Mouse (Mus musculus): ENCODE data around the gene Hdac7. TPM values are rescaled to one million over a fixed set of nuclear protein-coding genes. Genes with fewer than 3 reads are reported as not detected.

The Hdac7 gene
- total and polyA plus RNA-seq, 2 experiments from 2014 or later = 24.2 to 29.2 TPM

DNA sequence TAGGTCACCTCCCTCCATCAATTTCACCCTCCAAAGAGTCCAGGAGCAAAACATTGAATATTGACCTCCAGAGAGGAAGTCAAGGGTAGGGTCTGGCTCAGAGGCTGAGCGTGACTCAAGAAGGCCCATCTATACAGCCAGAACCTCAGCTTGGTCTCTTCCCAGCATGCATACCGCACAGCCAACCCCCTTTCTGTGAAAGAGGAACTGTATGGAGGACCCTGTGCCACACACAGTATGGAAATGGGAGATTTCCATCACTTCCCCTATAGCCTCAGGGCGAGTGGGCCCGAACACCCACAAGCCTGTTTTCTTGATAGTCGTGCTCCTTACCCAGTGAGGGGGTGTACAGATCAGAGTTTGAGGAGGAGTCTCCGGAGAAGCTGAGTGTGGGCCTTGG is 24.7 kb upstream of the Hdac7 start:
- TF ChIP-seq CTCF (IDR thresholded peaks at IDR 0.05) = no peak

DNA sequence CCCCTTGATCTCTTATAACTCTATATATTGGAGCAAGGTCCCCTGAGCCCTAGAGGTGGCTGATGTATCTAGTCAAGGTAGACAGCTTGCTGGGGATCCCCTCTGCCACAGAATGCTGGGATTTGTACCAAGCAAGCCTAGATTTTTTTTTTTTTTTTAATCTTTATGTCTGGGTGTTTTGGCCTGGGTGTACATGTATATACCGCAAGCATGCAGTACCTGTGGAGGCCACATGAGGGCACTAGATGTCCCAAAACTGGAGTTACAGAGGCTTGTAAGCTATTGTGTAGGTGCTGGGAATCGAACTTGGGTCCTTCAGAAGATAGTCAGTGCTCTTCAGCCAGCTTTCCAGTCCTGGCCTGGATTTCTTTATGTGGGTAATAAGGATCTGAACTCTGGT is 21.7 kb upstream of the Hdac7 start:
- Histone ChIP-seq H3K36me3 (ENCODE audit: insufficient read depth, low read length) (no peaks in the 10 kb centered on the region), H3K4me3 (ENCODE audit: low read depth, low read length) (no peak overlapping the region), H3K27me3 (ENCODE audit: insufficient read depth, low read length) (no peaks in the 10 kb centered on the region), H3K9me3 (ENCODE audit: low read length) (no peaks in the 10 kb centered on the region), H3K4me1 (ENCODE audit: insufficient read depth, low read length) (no peaks in the 10 kb centered on the region), H3K27ac (ENCODE audit: low read depth, low read length) (no peak overlapping the region), H3K9ac (replicated peaks; ENCODE audit: low read length, poor library complexity, severe bottlenecking) (no peak overlapping the region), H3K4me2 (ENCODE audit: low read depth, low read length, poor library complexity, severe bottlenecking) (no peak overlapping the region)
- DNase-seq (ENCODE audit: low spot score) = no peak
- WGBS = 96% methylated on average over 2 of the region's 2 CpGs
- TF ChIP-seq CTCF (IDR thresholded peaks at IDR 0.05) = peak; percentile 34
- no peak for ATAC-seq (ENCODE audit: low FRiP score)

More for the DNA sequence above, 24.7 kb upstream of the Hdac7 start:
- Histone ChIP-seq H3K4me3 (ENCODE audit: low read depth, low read length) (no peak overlapping the region), H3K4me1 (ENCODE audit: insufficient read depth, low read length) (no peaks in the 10 kb centered on the region), H3K36me3 (ENCODE audit: insufficient read depth, low read length) (no peaks in the 10 kb centered on the region), H3K9ac (replicated peaks; ENCODE audit: low read length, poor library complexity, severe bottlenecking) (no peak overlapping the region), H3K9me3 (ENCODE audit: low read length) (no peaks in the 10 kb centered on the region), H3K4me2 (ENCODE audit: low read depth, low read length, poor library complexity, severe bottlenecking) (no peak overlapping the region), H3K27me3 (ENCODE audit: insufficient read depth, low read length) (no peaks in the 10 kb centered on the region), H3K27ac (ENCODE audit: low read depth, low read length) (no peak overlapping the region)
- DNase-seq (ENCODE audit: low spot score) (no peak), ATAC-seq (ENCODE audit: low FRiP score) (no peak)
- 90% methylated on average over 6 of the region's 6 CpGs for WGBS

DNA sequence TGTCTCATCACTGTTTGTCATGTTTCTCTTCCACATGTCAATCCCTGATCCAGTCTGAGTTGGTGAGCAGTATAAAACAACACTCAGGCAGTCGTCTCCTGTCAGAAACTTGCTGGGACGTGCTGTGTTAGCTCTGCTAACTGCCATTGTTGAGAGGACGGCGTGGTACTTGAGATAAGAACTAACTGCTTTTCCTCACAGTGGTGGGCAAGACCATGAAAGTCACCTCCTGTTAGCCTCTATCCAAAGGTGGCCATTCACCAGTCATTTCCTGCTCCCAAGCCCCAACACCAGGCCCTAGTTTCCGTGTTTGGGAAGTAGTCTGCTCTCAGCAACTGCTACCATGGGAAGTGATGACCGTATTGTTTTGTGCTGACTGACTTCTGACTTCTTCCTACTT is 20.9 kb upstream of the Hdac7 start:
- H3K4me3 ChIP-seq (ENCODE audit: low read depth, low read length) = no peak overlapping the region
- no peaks in the 10 kb centered on the region for H3K9me3 ChIP-seq (ENCODE audit: low read length)
- WGBS = 59% methylated on average over 6 of the region's 6 CpGs
- no peaks in the 10 kb centered on the region for H3K36me3 ChIP-seq (ENCODE audit: insufficient read depth, low read length)
- TF ChIP-seq CTCF (IDR thresholded peaks at IDR 0.05) = no peak
- H3K4me2 ChIP-seq (ENCODE audit: low read depth, low read length, poor library complexity, severe bottlenecking) = no peak overlapping the region
- no peaks in the 10 kb centered on the region for H3K27me3 ChIP-seq (ENCODE audit: insufficient read depth, low read length)
- no peak overlapping the region for H3K27ac ChIP-seq (ENCODE audit: low read depth, low read length)
- no peak for ATAC-seq (ENCODE audit: low FRiP score)
- H3K4me1 ChIP-seq (ENCODE audit: insufficient read depth, low read length) = no peaks in the 10 kb centered on the region
- no peak overlapping the region for H3K9ac ChIP-seq (replicated peaks; ENCODE audit: low read length, poor library complexity, severe bottlenecking)
- no peak for DNase-seq (ENCODE audit: low spot score)

DNA sequence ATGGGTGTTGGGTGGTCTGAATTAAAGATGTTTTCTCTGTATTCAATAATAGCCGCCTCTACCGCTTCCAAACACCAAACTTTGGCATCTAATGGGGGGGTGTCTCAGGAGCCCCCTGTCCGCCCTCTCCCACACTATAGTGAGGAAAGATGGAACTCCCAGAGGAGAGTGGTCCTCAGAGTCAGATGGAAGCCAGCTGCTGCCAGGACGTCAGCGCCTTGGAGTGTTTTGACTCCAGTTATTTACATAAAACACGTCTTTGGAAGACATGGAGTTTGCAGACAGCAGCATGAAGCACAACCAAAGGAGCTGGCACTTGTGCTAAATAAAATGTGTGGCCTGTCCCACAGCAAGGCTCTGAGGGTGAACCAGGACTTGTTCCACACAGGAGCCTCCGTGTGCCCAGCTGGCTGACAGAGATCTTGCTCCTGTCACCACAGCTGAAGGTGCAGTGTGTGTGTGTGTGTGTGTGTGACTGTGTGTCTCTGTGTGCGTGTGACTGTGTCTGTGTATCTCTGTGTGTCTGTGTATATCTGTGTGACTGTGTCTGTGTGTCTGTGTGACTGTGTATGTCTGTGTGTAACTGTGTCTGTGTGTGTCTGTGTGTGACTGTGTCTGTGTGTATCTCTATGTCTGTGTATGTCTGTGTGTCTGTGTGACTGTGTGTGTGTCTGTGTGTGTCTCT is 20.2 kb upstream of the Hdac7 start:
- Histone ChIP-seq H3K4me3 (ENCODE audit: low read depth, low read length) (no peak overlapping the region), H3K27ac (ENCODE audit: low read depth, low read length) (no peak overlapping the region), H3K4me1 (ENCODE audit: insufficient read depth, low read length) (no peaks in the 10 kb centered on the region), H3K9ac (replicated peaks; ENCODE audit: low read length, poor library complexity, severe bottlenecking) (no peak overlapping the region), H3K9me3 (ENCODE audit: low read length) (no peaks in the 10 kb centered on the region), H3K4me2 (ENCODE audit: low read depth, low read length, poor library complexity, severe bottlenecking) (no peak overlapping the region), H3K27me3 (ENCODE audit: insufficient read depth, low read length) (no peaks in the 10 kb centered on the region), H3K36me3 (ENCODE audit: insufficient read depth, low read length) (no peaks in the 10 kb centered on the region)
- no peak for TF ChIP-seq CTCF (IDR thresholded peaks at IDR 0.05)
- no peak for ATAC-seq (ENCODE audit: low FRiP score)
- 80% methylated on average over 8 of the region's 8 CpGs for WGBS
- DNase-seq (ENCODE audit: low spot score) = no peak

DNA sequence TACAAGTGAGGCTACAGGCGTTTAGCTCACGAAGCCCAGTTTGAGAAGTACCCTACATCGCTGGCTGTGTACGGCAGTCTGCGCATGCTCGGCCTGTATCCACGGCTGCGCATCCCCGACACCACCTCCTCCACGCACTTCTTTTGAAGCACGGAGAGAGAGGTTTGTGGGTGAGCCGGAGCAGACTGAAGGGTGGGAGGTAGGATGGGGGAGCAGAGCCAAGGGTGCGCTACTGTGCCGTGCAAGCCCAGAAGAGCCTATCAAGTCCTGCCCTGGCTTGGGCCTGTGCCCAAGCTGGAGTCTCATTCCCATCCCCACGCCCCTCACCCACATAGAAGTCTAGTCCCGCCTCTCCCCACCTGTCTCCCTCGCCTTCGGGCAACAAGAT is 19.2 kb upstream of the Hdac7 start:
- TF ChIP-seq CTCF (IDR thresholded peaks at IDR 0.05) = no peak
- no peak overlapping the region for H3K4me2 ChIP-seq (ENCODE audit: low read depth, low read length, poor library complexity, severe bottlenecking)
- WGBS = 64% methylated on average over 17 of the region's 18 CpGs
- no peaks in the 10 kb centered on the region for H3K4me1 ChIP-seq (ENCODE audit: insufficient read depth, low read length)
- H3K27ac ChIP-seq (ENCODE audit: low read depth, low read length) = no peak overlapping the region
- DNase-seq (ENCODE audit: low spot score) (no peak), ATAC-seq (ENCODE audit: low FRiP score) (no peak)
- H3K9ac ChIP-seq (replicated peaks; ENCODE audit: low read length, poor library complexity, severe bottlenecking) = no peak overlapping the region
- H3K4me3 ChIP-seq (ENCODE audit: low read depth, low read length) = no peak overlapping the region
- H3K9me3 ChIP-seq (ENCODE audit: low read length) = no peaks in the 10 kb centered on the region
- H3K36me3 ChIP-seq (ENCODE audit: insufficient read depth, low read length) = no peaks in the 10 kb centered on the region
- no peaks in the 10 kb centered on the region for H3K27me3 ChIP-seq (ENCODE audit: insufficient read depth, low read length)

DNA sequence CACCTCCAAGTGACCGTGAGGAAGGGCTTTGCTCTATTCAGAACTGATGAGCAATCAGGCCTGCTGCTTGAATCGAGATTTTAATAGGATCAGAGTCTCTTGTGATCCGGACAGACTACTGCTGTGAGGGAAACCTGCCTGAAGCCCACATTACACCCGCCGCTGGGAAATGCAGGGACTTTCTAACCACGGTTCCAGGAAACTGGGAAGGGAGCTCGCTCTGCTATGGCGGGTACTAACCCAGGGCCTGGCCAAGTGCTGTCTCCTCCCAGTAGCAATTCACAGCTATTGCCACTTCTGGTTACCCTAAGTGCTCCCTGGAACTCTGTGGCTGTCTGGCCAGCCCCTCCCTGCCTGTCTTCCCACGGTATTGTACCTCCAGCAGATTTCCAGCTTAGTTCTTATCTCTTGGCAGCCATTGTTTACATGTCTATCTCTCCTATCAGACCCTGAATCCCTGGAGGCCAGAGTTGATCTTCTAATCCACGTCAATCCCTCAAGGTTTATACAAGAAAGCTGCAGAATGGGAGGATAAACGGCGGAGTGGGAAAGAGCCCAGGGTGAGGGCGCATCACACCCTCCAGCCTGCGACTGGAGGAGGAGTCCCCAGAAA is 18.7 kb upstream of the Hdac7 start:
- no peak overlapping the region for H3K27ac ChIP-seq (ENCODE audit: low read depth, low read length)
- no peak overlapping the region for H3K9ac ChIP-seq (replicated peaks; ENCODE audit: low read length, poor library complexity, severe bottlenecking)
- H3K9me3 ChIP-seq (ENCODE audit: low read length) = no peaks in the 10 kb centered on the region
- no peaks in the 10 kb centered on the region for H3K27me3 ChIP-seq (ENCODE audit: insufficient read depth, low read length)
- no peak overlapping the region for H3K4me3 ChIP-seq (ENCODE audit: low read depth, low read length)
- ATAC-seq (ENCODE audit: low FRiP score) (no peak), DNase-seq (ENCODE audit: low spot score) (no peak)
- no peak overlapping the region for H3K4me2 ChIP-seq (ENCODE audit: low read depth, low read length, poor library complexity, severe bottlenecking)
- H3K4me1 ChIP-seq (ENCODE audit: insufficient read depth, low read length) = no peaks in the 10 kb centered on the region
- 24% methylated on average over 14 of the region's 14 CpGs for WGBS
- TF ChIP-seq CTCF (IDR thresholded peaks at IDR 0.05) = no peak
- H3K36me3 ChIP-seq (ENCODE audit: insufficient read depth, low read length) = no peaks in the 10 kb centered on the region

Measured in midbrain, postnatal 0 days (tissue).